Mouse (Mus musculus) C2C12 (cell line): ENCODE results near the gene Rad9b.

Experiments used
- CEBPB ChIP-seq: IDR thresholded peaks from one replicate; pipeline ENCODE4 v1.6.1; 2011; ENCODE audit warnings: low read depth, mild to moderate bottlenecking, control low read depth, moderate library complexity
- CTCF ChIP-seq: IDR thresholded peaks from one replicate; pipeline ENCODE4 v1.5.1; 2011; ENCODE audit not compliant: control insufficient read depth, insufficient read depth, insufficient read length
- MAX ChIP-seq: IDR thresholded peaks from one replicate; pipeline ENCODE4 v1.6.1; 2011; ENCODE audit warnings: mild to moderate bottlenecking, control low read depth
- MYOG ChIP-seq: IDR thresholded peaks from one replicate; pipeline ENCODE4 v1.6.1; 2011; ENCODE audit not compliant: control insufficient read depth, insufficient read length; ENCODE audit errors: extremely low read depth
- USF1 ChIP-seq: IDR thresholded peaks from one replicate; pipeline ENCODE4 v1.6.1; 2011; ENCODE audit warnings: low read depth, mild to moderate bottlenecking, control low read depth, moderate library complexity

- TF ChIP-seq CTCF (no peak), USF1 (no peak), CEBPB (no peak), MAX (no peak), MYOG (no peak)
Measured at GRCm38 (mm10) chr5:122287026-122287425, 67.0 kb downstream of the Rad9b start.
